Mouse (Mus musculus) hindbrain, embryonic 13.5 days (tissue): ENCODE results near the gene Mindy1. TPM values are rescaled to one million over a fixed set of nuclear protein-coding genes. Genes with fewer than 3 reads are reported as not detected.

ENCODE experiments used
- polyA plus RNA-seq: library from polyadenylated mRNA; unstranded; fragments of >200 nt; fragmentation: Nextera tagmentation; extraction: Ambion mirVana; gene quantifications from 2 replicates; pipeline ENCODE4 v1.2.1, GENCODE M21; 2015

The Mindy1 gene
- polyA plus RNA-seq, 1 experiment from 2014 or later, result 42.2 TPM

Other genes with a start within 250 kb of the Mindy1 start
- 269 and 277 TPM in 2 replicates for gene Psmd4, start 238.7 kb upstream of the Mindy1 start, polyA plus RNA-seq
- gene Pip5k1a, start 174.4 kb upstream of the Mindy1 start, polyA plus RNA-seq, result 15.4 and 16.7 TPM in 2 replicates
- gene Vps72, start 170.3 kb upstream of the Mindy1 start, polyA plus RNA-seq, result 219 and 221 TPM in 2 replicates
- 0.99 and 1.5 TPM in 2 replicates for gene Tmod4, start 156.9 kb upstream of the Mindy1 start, polyA plus RNA-seq
- 95.9 and 97.1 TPM in 2 replicates for gene Scnm1, start 147.3 kb upstream of the Mindy1 start, polyA plus RNA-seq
- 36.8 and 38.4 TPM in 2 replicates for gene Lysmd1, start 147.3 kb upstream of the Mindy1 start, polyA plus RNA-seq
- 2.8 and 3.1 TPM in 2 replicates for gene Tnfaip8l2, start 139.0 kb upstream of the Mindy1 start, polyA plus RNA-seq
- 31.5 and 31.8 TPM in 2 replicates for gene Sema6c, start 120.9 kb upstream of the Mindy1 start, polyA plus RNA-seq
- 4.5 and 4.6 TPM in 2 replicates for gene Gabpb2, start 63.4 kb upstream of the Mindy1 start, polyA plus RNA-seq
- 65.5 and 68.9 TPM in 2 replicates for gene Cdc42se1, start 52.6 kb upstream of the Mindy1 start, polyA plus RNA-seq
- 307 and 311 TPM in 2 replicates for gene Mllt11, start 49.2 kb upstream of the Mindy1 start, polyA plus RNA-seq
- 0.19 and 0.26 TPM in 2 replicates for gene Gm128, start 39.7 kb upstream of the Mindy1 start, polyA plus RNA-seq
- gene Bnipl, start 30.2 kb upstream of the Mindy1 start, polyA plus RNA-seq, result 0.13 and 0.25 TPM in 2 replicates
- gene Prune1, start 731 bp downstream of the Mindy1 start, polyA plus RNA-seq, result 50.3 and 51.8 TPM in 2 replicates
- gene Anxa9, start 25.8 kb downstream of the Mindy1 start, polyA plus RNA-seq, result 0.31 and 0.38 TPM in 2 replicates
- gene Cers2, start 33.4 kb downstream of the Mindy1 start, polyA plus RNA-seq, result 91.8 and 93.7 TPM in 2 replicates
- 45.6 and 46.2 TPM in 2 replicates for gene Setdb1, start 75.9 kb downstream of the Mindy1 start, polyA plus RNA-seq
- not detected in 2 replicates for gene 4930558C23Rik, start 121.5 kb downstream of the Mindy1 start, polyA plus RNA-seq
- gene Arnt, start 153.0 kb downstream of the Mindy1 start, polyA plus RNA-seq, result 20.0 and 21.0 TPM in 2 replicates
- 10.8 and 15.6 TPM in 2 replicates for gene Ctsk, start 217.9 kb downstream of the Mindy1 start, polyA plus RNA-seq
- 15.1 and 16.8 TPM in 2 replicates for gene Ctss, start 245.4 kb downstream of the Mindy1 start, polyA plus RNA-seq